Mouse (Mus musculus): ENCODE measurements around the gene Naa15. TPM values are rescaled to one million over a fixed set of nuclear protein-coding genes. Genes with fewer than 3 reads are reported as not detected.
"Not testable (repeated sequence)": the region's sequence is repeated elsewhere in the genome, so short reads cannot be mapped to it uniquely, and the experiment has no call there.

The Naa15 gene
- polyA plus RNA-seq, 1 experiment from 2014 or later: 37.7 TPM

GRCm38 (mm10) chr3:51416364-51417134 is 1.6 kb downstream of the Naa15 start:
- peak overlapping the region; percentile 97 for H3K9ac ChIP-seq (replicated peaks; ENCODE audit: low read length)
- H3K9me3 ChIP-seq (ENCODE audit: low read length): no peaks in the 10 kb centered on the region
- peak; percentile 66 for ATAC-seq (ENCODE audit: low FRiP score, low TSS enrichment)
- peak overlapping the region; percentile 82 for H3K4me2 ChIP-seq (replicated peaks; ENCODE audit: low read depth, low read length)
- no peaks in the 10 kb centered on the region for H3K27me3 ChIP-seq (ENCODE audit: insufficient read depth, low read length)
- H3K4me3 ChIP-seq (ENCODE audit: low read length): peak overlapping the region; percentile 98
- under 1% methylated on average over 56 of the region's 68 CpGs for WGBS
- peak overlapping the region; percentile 94 for H3K27ac ChIP-seq (ENCODE audit: low read length)
- no peaks in the 10 kb centered on the region for H3K36me3 ChIP-seq (ENCODE audit: insufficient read depth, low read length)
- H3K4me1 ChIP-seq (ENCODE audit: insufficient read depth, low read length): peaks cover 32% of the 10 kb centered on the region

GRCm38 (mm10) chr3:51417135-51417458 is 2.1 kb downstream of the Naa15 start:
- Histone ChIP-seq H3K36me3 (ENCODE audit: insufficient read depth, low read length) (no peaks in the 10 kb centered on the region), H3K4me2 (replicated peaks; ENCODE audit: low read depth, low read length) (peak overlapping the region; percentile 82), H3K9me3 (ENCODE audit: low read length) (no peaks in the 10 kb centered on the region), H3K4me3 (ENCODE audit: low read length) (peak overlapping the region; percentile 98), H3K27me3 (ENCODE audit: insufficient read depth, low read length) (no peaks in the 10 kb centered on the region), H3K27ac (ENCODE audit: low read length) (peak overlapping the region; percentile 94), H3K4me1 (ENCODE audit: insufficient read depth, low read length) (peaks cover 35% of the 10 kb centered on the region), H3K9ac (replicated peaks; ENCODE audit: low read length) (peak overlapping the region; percentile 97)
- WGBS: 10% methylated on average over 8 of the region's 8 CpGs
- no peak for ATAC-seq (ENCODE audit: low FRiP score, low TSS enrichment)

GRCm38 (mm10) chr3:51417485-51417884 is 2.5 kb downstream of the Naa15 start:
- Histone ChIP-seq H3K27me3 (ENCODE audit: insufficient read depth, low read length) (no peaks in the 10 kb centered on the region), H3K4me1 (ENCODE audit: insufficient read depth, low read length) (peaks cover 36% of the 10 kb centered on the region), H3K4me3 (ENCODE audit: low read length) (peak overlapping the region; percentile 98), H3K36me3 (ENCODE audit: insufficient read depth, low read length) (no peaks in the 10 kb centered on the region), H3K9ac (replicated peaks; ENCODE audit: low read length) (no peak overlapping the region), H3K27ac (ENCODE audit: low read length) (no peak overlapping the region), H3K4me2 (replicated peaks; ENCODE audit: low read depth, low read length) (peak overlapping the region; percentile 82), H3K9me3 (ENCODE audit: low read length) (no peaks in the 10 kb centered on the region)
- no peak for ATAC-seq (ENCODE audit: low FRiP score, low TSS enrichment)
- WGBS: 42% methylated on average over 2 of the region's 2 CpGs

GRCm38 (mm10) chr3:51417966-51418365 is 3.0 kb downstream of the Naa15 start:
- 64% methylated on average over 2 of the region's 2 CpGs for WGBS
- H3K4me3 ChIP-seq (ENCODE audit: low read length): 0 out of 2 replicates have a peak overlapping the region, but pooled peaks have one; percentile 3
- no peak for ATAC-seq (ENCODE audit: low FRiP score, low TSS enrichment)

GRCm38 (mm10) chr3:51421921-51422320 is 7.0 kb downstream of the Naa15 start:
- no peaks in the 10 kb centered on the region for H3K36me3 ChIP-seq (ENCODE audit: insufficient read depth, low read length)
- no peaks in the 10 kb centered on the region for H3K9me3 ChIP-seq (ENCODE audit: low read length)
- no peak overlapping the region for H3K27ac ChIP-seq (ENCODE audit: low read length)
- no peak for ATAC-seq (ENCODE audit: low FRiP score, low TSS enrichment)
- H3K4me2 ChIP-seq (replicated peaks; ENCODE audit: low read depth, low read length): no peak overlapping the region
- peaks cover 22% of the 10 kb centered on the region; the same call in 1 of the 2 replicates for H3K4me1 ChIP-seq (ENCODE audit: insufficient read depth, low read length)
- WGBS: 86% methylated on average over 3 of the region's 3 CpGs
- H3K4me3 ChIP-seq (ENCODE audit: low read length): no peak overlapping the region
- H3K9ac ChIP-seq (replicated peaks; ENCODE audit: low read length): no peak overlapping the region
- H3K27me3 ChIP-seq (ENCODE audit: insufficient read depth, low read length): no peaks in the 10 kb centered on the region

More at GRCm38 (mm10) chr3:51417966-51418365, 3.0 kb downstream of the Naa15 start:
- Histone ChIP-seq H3K9me3 (ENCODE audit: low read length) (no peaks in the 10 kb centered on the region), H3K4me2 (replicated peaks; ENCODE audit: low read depth, low read length) (peak overlapping the region; percentile 31; the same call in 1 of the 2 replicates), H3K27me3 (ENCODE audit: insufficient read depth, low read length) (no peaks in the 10 kb centered on the region), H3K9ac (replicated peaks; ENCODE audit: low read length) (no peak overlapping the region), H3K36me3 (ENCODE audit: insufficient read depth, low read length) (no peaks in the 10 kb centered on the region), H3K27ac (ENCODE audit: low read length) (no peak overlapping the region), H3K4me1 (ENCODE audit: insufficient read depth, low read length) (peaks cover 36% of the 10 kb centered on the region)

- H3K9ac ChIP-seq (replicated peaks; ENCODE audit: low read length): no peak overlapping the region
- H3K27ac ChIP-seq (ENCODE audit: low read length): no peak overlapping the region
- no peak overlapping the region for H3K4me3 ChIP-seq (ENCODE audit: low read length)
- no peaks in the 10 kb centered on the region for H3K27me3 ChIP-seq (ENCODE audit: insufficient read depth, low read length)
- 0 out of 2 replicates have a peak, but pooled peaks cover 4% of the 10 kb centered on the region for H3K4me1 ChIP-seq (ENCODE audit: insufficient read depth, low read length)
- no peak for ATAC-seq (ENCODE audit: low FRiP score, low TSS enrichment)
- no peak overlapping the region for H3K4me2 ChIP-seq (replicated peaks; ENCODE audit: low read depth, low read length)
- no peaks in the 10 kb centered on the region for H3K36me3 ChIP-seq (ENCODE audit: insufficient read depth, low read length)
- H3K9me3 ChIP-seq (ENCODE audit: low read length): no peaks in the 10 kb centered on the region
These were observed 10.4 kb downstream of the Naa15 start for GRCm38 (mm10) chr3:51425394-51425793.

GRCm38 (mm10) chr3:51434364-51434763 is 19.4 kb downstream of the Naa15 start:
- not testable (repeated sequence) for H3K9me3 ChIP-seq (ENCODE audit: low read length); H3K36me3 ChIP-seq (ENCODE audit: insufficient read depth, low read length); H3K4me2 ChIP-seq (replicated peaks; ENCODE audit: low read depth, low read length); ATAC-seq (ENCODE audit: low FRiP score, low TSS enrichment); H3K4me1 ChIP-seq (ENCODE audit: insufficient read depth, low read length); H3K4me3 ChIP-seq (ENCODE audit: low read length); H3K9ac ChIP-seq (replicated peaks; ENCODE audit: low read length); H3K27ac ChIP-seq (ENCODE audit: low read length); H3K27me3 ChIP-seq (ENCODE audit: insufficient read depth, low read length)
- WGBS: 85% methylated on average over 5 of the region's 5 CpGs

- no peak overlapping the region for H3K9ac ChIP-seq (replicated peaks; ENCODE audit: low read length)
- peaks cover 10% of the 10 kb centered on the region; the same call in 1 of the 2 replicates for H3K36me3 ChIP-seq (ENCODE audit: insufficient read depth, low read length)
- H3K4me2 ChIP-seq (replicated peaks; ENCODE audit: low read depth, low read length): no peak overlapping the region
- H3K4me1 ChIP-seq (ENCODE audit: insufficient read depth, low read length): no peaks in the 10 kb centered on the region
- ATAC-seq (ENCODE audit: low FRiP score, low TSS enrichment): no peak
- whole genome bisulfite sequencing: 88% methylated on average over 3 of the region's 3 CpGs
- H3K27me3 ChIP-seq (ENCODE audit: insufficient read depth, low read length): no peaks in the 10 kb centered on the region
- H3K4me3 ChIP-seq (ENCODE audit: low read length): no peak overlapping the region
- H3K9me3 ChIP-seq (ENCODE audit: low read length): no peaks in the 10 kb centered on the region; the same call in 1 of the 2 replicates
- H3K27ac ChIP-seq (ENCODE audit: low read length): no peak overlapping the region
These were observed 20.1 kb downstream of the Naa15 start for GRCm38 (mm10) chr3:51434871-51435595.

GRCm38 (mm10) chr3:51468530-51468929 is 53.6 kb downstream of the Naa15 start:
- H3K4me3 ChIP-seq (ENCODE audit: low read length): no peak overlapping the region
- H3K27ac ChIP-seq (ENCODE audit: low read length): no peak overlapping the region
- ATAC-seq (ENCODE audit: low FRiP score, low TSS enrichment): no peak
- no peaks in the 10 kb centered on the region for H3K4me1 ChIP-seq (ENCODE audit: insufficient read depth, low read length)
- no peaks in the 10 kb centered on the region for H3K9me3 ChIP-seq (ENCODE audit: low read length)
- no peaks in the 10 kb centered on the region for H3K27me3 ChIP-seq (ENCODE audit: insufficient read depth, low read length)
- WGBS: 94% methylated on average over 2 of the region's 2 CpGs
- H3K9ac ChIP-seq (replicated peaks; ENCODE audit: low read length): no peak overlapping the region
- H3K4me2 ChIP-seq (replicated peaks; ENCODE audit: low read depth, low read length): no peak overlapping the region
- peaks cover 59% of the 10 kb centered on the region for H3K36me3 ChIP-seq (ENCODE audit: insufficient read depth, low read length)

GRCm38 (mm10) chr3:51475706-51476105 is 60.8 kb downstream of the Naa15 start:
- 70% methylated on average over 4 of the region's 4 CpGs for WGBS
- H3K36me3 ChIP-seq (ENCODE audit: insufficient read depth, low read length): peaks cover 24% of the 10 kb centered on the region
- ATAC-seq (ENCODE audit: low FRiP score, low TSS enrichment): no peak

More at GRCm38 (mm10) chr3:51475706-51476105, 60.8 kb downstream of the Naa15 start:
- Histone ChIP-seq H3K9ac (replicated peaks; ENCODE audit: low read length) (no peak overlapping the region), H3K27me3 (ENCODE audit: insufficient read depth, low read length) (no peaks in the 10 kb centered on the region), H3K9me3 (ENCODE audit: low read length) (no peaks in the 10 kb centered on the region), H3K4me3 (ENCODE audit: low read length) (no peak overlapping the region), H3K4me1 (ENCODE audit: insufficient read depth, low read length) (no peaks in the 10 kb centered on the region), H3K4me2 (replicated peaks; ENCODE audit: low read depth, low read length) (no peak overlapping the region), H3K27ac (ENCODE audit: low read length) (no peak overlapping the region)

Measured in kidney, embryonic 16.5 days (tissue).